Mouse (Mus musculus) c-Kit-positive CD71-positive TER-119-negative erythroid progenitor cells, embryonic 14.5 days (primary cell): Measurements from ENCODE around the gene Dlgap1.

ENCODE experiments used
- DNase-seq: peaks from one replicate; pipeline ENCODE4 v3.0.0-alpha.2; 2013; ENCODE audit warnings: low read depth

Gene Dlgap1

GRCm38 (mm10) chr17:70341920-70342319, 373.0 kb downstream of the Dlgap1 start:
- no peak for DNase-seq

- DNase-seq, result no peak
Observed at GRCm38 (mm10) chr17:70347403-70347802, 378.5 kb downstream of the Dlgap1 start.

DNA sequence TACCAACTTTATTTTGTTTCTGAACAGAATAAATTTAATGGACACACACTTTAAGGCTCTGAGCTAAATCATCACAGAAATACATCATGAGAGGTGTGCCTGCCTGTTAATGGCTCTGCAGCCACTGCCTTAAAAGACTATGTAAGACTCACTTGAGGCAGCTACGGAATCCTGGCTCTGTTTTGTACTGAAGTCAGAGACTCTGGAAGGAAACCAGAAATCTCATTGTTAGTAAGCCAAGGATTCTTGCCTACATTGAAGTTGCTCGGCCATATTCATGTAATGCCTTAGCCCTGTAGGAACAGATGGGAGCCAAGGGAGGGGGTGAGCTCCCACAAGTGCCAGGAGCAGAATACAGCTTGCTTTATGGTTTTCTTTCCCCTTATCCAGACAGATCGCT, 394.7 kb downstream of the Dlgap1 start:
- no peak for DNase-seq

DNA sequence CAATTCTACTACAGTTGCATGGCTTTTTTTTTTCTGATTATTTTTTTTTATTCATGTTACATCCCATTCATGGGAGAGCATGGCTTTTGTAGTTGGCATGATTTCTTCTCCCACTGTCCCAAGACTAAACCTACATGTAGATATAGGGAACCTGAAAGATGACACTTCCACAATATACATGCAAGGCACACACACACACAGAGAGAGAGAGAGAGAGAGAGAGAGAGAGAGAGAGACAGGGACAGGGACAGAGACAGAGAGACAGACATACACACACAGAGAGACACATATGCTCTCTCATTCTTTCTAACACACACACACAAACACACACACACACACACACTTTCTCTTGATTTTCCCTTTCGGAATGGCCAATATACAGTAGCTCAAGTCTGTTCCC, 395.1 kb downstream of the Dlgap1 start:
- no peak for DNase-seq

- DNase-seq, result no peak
Observed at GRCm38 (mm10) chr17:70369124-70369523, 400.3 kb downstream of the Dlgap1 start.

DNA sequence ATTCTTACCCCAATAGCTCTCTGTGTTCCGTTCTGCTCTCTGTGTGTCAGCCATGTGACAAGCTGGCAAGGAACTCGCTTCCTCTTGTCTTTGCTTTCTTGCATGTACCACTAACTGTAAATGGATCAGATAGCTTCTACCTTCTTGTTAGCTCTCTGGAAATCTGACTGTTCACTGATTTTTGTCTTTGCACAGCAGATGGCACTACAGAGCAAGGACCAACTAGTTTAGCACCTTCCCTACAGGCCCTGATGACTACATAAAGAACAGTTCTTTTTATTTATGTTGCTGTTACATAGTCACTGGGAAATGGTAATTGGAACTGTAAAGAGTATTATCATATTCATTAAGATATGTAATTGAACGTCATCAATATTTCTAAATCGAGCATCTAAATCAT, 408.1 kb downstream of the Dlgap1 start:
- DNase-seq, result no peak

GRCm38 (mm10) chr17:70388447-70388846, 419.6 kb downstream of the Dlgap1 start:
- DNase-seq, result no peak

DNA sequence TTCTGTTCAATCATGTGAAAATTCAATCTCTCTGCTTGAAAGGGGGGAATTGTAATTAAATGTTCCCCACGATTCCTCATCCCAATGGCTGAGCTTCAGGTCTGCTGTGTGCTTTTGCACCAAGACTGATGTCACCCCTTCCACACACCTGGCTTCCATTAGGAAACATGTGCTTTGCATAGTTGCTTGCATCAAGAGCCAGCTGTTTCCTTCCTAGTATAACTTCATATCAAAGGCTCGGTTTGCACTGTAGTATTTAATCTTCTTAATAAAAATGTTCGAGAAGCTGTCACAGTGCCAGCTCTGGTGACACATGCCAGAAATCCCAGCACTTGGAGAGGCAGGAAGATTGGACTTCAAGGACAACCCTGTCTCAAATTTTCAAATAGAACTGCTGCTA, 428.3 kb downstream of the Dlgap1 start:
- no peak for DNase-seq

GRCm38 (mm10) chr17:70397708-70398107, 428.8 kb downstream of the Dlgap1 start:
- no peak for DNase-seq

DNA sequence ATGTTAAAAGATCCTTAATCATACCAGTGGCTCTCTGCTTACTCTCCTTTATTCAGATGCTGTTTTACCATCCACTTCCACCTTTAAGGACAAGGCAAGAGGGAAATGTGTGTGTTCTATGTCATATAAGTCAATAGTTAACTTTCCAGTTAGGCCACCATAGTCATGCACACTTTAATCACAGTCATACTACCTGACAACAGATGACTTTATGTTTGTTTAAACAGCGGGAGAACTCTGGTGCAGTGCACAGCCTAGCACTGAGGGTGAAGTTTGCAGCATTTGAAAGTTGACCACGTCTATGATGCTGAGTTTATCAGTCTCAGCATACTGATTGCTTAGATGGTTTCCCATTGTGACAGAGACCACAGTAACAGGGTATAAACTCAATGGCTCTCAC, 433.0 kb downstream of the Dlgap1 start:
- DNase-seq, result no peak

DNA sequence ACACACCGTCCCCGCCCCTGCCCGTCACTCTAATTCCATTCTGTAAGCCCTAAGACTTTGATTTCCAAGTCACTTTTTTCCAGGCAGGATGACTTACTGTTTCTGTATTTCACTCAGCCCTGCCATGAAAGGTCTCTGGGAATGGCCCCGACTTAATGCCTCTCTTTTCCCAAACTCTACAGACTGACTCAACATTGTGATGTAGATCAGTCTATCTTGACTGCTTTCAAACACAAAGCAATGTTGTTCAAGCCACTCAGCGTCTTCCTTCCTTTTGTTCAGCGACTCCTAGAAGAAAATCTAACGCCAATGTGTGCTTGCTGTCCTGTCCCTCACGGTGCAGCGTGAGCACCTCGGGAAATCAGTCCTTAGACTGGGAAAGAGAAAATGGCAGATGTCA, 434.9 kb downstream of the Dlgap1 start:
- DNase-seq, result no peak

DNA sequence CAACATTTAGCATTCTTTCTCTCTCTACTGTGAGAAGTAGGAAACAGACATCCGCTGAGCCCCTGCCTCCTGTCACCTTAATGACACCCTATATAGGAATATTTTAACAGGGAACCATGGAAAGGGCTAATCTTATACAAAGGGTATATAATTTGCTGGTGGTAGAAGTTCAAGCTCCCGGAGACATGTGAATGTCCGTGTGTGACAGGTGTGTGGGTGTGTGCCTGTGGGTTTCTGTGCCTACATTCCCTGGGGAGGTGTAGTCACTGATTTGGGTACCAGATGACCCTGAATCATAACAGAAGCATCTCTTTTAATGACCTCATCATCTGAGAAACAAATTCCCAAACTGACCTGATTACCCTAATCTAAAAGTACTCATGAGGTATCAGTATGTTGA, 445.3 kb downstream of the Dlgap1 start:
- no peak for DNase-seq

GRCm38 (mm10) chr17:70427866-70428265, 459.0 kb downstream of the Dlgap1 start:
- no peak for DNase-seq

DNA sequence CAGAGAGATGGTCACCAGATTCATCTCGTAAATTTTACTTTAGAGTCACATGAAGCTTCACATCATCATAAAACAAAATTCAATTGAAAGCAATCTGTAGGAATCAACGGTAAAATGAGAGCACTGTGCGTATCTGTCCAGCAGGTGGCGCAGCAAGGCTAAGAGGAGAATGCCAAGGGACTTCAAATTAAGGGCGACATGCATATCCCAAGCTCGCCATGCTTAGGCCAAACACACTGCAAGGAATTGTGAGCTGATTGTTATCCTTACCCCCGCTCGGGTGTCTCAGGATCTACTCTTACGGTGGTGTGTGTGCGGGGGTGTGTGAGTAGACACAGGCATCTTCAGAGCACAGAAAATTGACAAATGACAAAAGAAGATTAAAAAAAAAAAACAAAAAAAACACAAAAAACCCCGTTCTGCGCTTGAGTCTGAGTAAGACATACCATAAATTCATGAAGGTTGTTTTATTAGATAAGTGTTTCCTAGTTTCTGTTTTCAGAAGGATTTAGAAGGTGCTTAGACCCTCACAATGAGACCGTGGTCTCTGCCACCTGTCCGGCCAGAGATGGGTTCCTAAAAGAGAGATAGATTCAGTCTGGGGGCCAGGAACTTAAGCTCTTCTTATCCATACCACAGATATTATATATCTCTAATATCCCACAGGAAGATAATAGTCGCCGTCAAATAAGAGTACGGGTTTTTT, 461.0 kb downstream of the Dlgap1 start:
- DNase-seq, result peak; percentile 34

DNA sequence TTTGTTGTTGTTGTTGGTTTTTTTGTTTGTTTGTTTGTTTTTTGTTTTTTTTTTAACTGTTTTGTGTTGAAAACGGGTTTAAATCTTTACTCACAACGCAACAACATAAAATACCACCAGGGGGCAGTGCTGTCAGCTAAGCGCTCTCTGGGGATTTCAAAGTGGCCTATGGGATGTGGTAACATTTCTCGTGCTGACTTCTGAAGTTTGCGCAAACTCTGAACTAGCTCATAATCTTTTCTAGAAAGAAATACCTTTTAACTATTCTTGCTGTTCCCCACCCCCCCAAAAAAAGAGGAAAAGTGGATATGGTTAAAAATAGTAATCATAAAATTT, 461.5 kb downstream of the Dlgap1 start:
- peak; percentile 14 for DNase-seq

DNA sequence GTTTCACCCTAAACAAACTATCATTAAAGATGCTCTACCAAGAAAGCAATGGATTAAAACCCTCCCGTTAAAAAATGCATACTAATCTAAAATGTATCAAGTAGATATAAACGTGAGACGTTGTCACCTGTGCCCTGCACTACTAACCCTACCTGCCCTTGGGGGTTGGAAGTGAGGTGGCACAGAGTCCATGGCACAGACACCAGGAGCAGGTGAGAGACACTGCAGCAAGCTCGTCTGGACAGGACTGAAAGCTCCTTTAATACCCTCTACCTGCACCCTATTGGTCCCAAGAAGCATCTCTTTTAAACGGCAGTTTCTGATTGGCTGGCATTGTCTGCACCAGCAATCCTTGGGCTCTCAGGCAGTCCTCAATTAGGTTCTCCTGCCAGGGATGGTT, 464.0 kb downstream of the Dlgap1 start:
- DNase-seq, result no peak

DNA sequence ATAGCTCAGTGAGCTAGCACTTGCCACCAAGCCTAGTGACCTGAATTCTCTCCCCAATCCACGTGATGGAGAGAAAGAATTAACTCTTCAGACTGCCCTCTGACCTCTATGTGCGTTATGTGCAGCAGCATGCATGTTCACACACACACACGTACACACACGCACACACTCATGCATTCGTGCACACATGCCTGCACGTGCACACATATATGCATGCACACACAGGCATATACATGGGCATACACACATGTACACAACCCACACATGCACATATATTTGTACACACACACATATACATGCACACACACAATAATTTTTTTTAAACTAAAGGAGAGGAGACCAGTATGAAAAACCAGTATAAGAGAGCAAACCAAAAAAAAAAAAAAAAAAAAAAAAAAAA, 465.7 kb downstream of the Dlgap1 start:
- no peak for DNase-seq

- no peak for DNase-seq
Observed at GRCm38 (mm10) chr17:70435612-70436011, 466.7 kb downstream of the Dlgap1 start.

GRCm38 (mm10) chr17:70437229-70437628, 468.4 kb downstream of the Dlgap1 start:
- no peak for DNase-seq

GRCm38 (mm10) chr17:70442976-70443375, 474.1 kb downstream of the Dlgap1 start:
- no peak for DNase-seq

DNA sequence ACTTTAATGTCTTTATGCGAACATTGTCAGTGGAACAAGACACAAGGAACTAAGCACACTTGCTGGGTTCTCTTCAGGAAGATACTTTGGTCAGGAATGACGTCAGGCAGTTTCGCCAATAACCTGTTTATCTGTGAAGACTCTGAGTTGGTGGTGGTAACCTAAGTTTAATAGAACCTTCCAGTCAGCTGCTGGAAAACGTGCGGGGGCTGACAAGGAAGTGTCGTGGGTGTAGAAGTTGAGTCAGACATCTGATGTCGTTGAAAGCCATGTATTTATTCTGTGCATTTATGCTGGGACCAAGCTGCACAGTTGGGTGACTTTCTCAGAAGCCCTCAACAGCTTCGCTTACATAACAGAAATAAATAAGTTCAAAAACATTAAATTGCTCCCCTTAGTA, 477.6 kb downstream of the Dlgap1 start:
- no peak for DNase-seq

- no peak for DNase-seq
Observed at GRCm38 (mm10) chr17:70455036-70455435, 486.2 kb downstream of the Dlgap1 start.

GRCm38 (mm10) chr17:70457103-70457502, 488.2 kb downstream of the Dlgap1 start:
- DNase-seq, result no peak

- no peak for DNase-seq
Observed at GRCm38 (mm10) chr17:70462231-70462630, 493.4 kb downstream of the Dlgap1 start.
